Mouse (Mus musculus) common myeloid progenitor, adult 5-6 weeks (primary cell): ENCODE data around the gene D13Ertd608e. TPM values are rescaled to one million over a fixed set of nuclear protein-coding genes. Genes with fewer than 3 reads are reported as not detected.

Source experiments
- total RNA-seq: library from RNA; stranded (forward); fragments of 200-1000, 187-1606 nt; gene quantifications from 2 replicates; pipeline ENCODE4 v1.2.3, GENCODE M21; 2017

Gene D13Ertd608e
- total RNA-seq, 1 experiment from 2014 or later: not detected

Other genes with a start within 250 kb of the D13Ertd608e start
- 0.46 TPM in 1 of 2 replicates, not detected in the other for gene Ccl28, start 212.2 kb upstream of the D13Ertd608e start, total RNA-seq
- gene Hmgcs1, start 145.6 kb upstream of the D13Ertd608e start, total RNA-seq: 32.2 and 34.3 TPM in 2 replicates
- gene Nim1k, start 80.1 kb upstream of the D13Ertd608e start, total RNA-seq: 1.6 and 2.8 TPM in 2 replicates
- gene Zfp131, start 45.1 kb upstream of the D13Ertd608e start, total RNA-seq: 51.6 and 74.2 TPM in 2 replicates
- gene AF067063, start 5.8 kb upstream of the D13Ertd608e start, total RNA-seq: not detected in 2 replicates
- not detected in 2 replicates for gene Tcstv1, start 58.8 kb downstream of the D13Ertd608e start, total RNA-seq
- gene Gm21761, start 93.3 kb downstream of the D13Ertd608e start, total RNA-seq: 0.59 TPM in 1 of 2 replicates, not detected in the other
- not detected in 2 replicates for gene B020031M17Rik, start 114.8 kb downstream of the D13Ertd608e start, total RNA-seq
- not detected in 2 replicates for gene Gm36079, start 191.0 kb downstream of the D13Ertd608e start, total RNA-seq
- gene Gm21188, start 216.2 kb downstream of the D13Ertd608e start, total RNA-seq: 1.7 and 2.2 TPM in 2 replicates